Mouse (Mus musculus): ENCODE results near the gene Erp29. TPM values are rescaled to one million over a fixed set of nuclear protein-coding genes. Genes with fewer than 3 reads are reported as not detected.

The Erp29 gene
- polyA plus RNA-seq, 2 experiments, result 161 to 162 TPM

DNA sequence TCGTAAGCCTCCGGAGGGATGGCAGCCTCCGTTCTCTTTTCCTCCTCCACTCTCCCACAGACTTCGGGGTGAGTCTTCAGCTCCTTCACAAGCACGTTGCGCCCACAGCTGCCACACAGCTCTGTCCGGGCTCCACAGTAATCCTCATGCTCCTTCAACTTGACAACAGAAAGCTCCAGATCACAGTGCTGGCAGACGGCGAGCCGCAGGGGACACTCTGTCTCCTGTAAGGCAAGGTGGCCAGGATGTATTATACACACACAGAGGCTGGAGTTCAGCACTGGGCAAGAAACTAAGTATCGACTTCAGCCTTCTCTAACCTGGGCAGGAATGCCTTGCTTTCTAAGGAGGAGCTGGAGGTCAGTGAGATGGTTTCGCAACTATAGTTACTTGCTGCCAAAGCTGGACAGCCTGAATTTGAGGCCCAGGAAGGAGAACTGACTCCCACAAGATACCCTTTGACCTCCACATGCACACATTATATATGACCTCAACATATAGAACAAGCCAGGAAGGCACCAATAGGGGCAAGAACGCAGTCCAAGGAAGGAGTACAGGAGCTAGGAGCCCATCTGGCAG, 73.5 kb downstream of the Erp29 start:
- Histone ChIP-seq H3K27ac (replicated peaks; ENCODE audit: low read depth, low read length) (no peak overlapping the region), H3K9ac (ENCODE audit: low read depth, low read length, severe bottlenecking) (no peak overlapping the region), H3K4me3 (replicated peaks; ENCODE audit: low read length) (no peak overlapping the region), H3K4me1 (ENCODE audit: control insufficient read depth, insufficient read depth, low read length) (peaks cover 3% of the 10 kb centered on the region; the same call in 1 of the 2 replicates), H3K4me2 (replicated peaks; ENCODE audit: low read depth, low read length, severe bottlenecking) (no peak overlapping the region), H3K27me3 (ENCODE audit: control insufficient read depth, insufficient read depth, low read length) (no peaks in the 10 kb centered on the region), H3K9me3 (ENCODE audit: control insufficient read depth, low read length) (peaks cover 6% of the 10 kb centered on the region; the same call in 1 of the 2 replicates), H3K36me3 (ENCODE audit: control insufficient read depth, insufficient read depth, low read length) (peaks cover 80% of the 10 kb centered on the region)
- TF ChIP-seq POLR2A (IDR thresholded peaks at IDR 0.05; ENCODE audit: borderline replicate concordance, extremely low read depth, insufficient read depth, insufficient read length), result no peak
- WGBS, result 94% methylated on average over 13 of the region's 13 CpGs
- ATAC-seq (ENCODE audit: low FRiP score, low read depth) (no peak), DNase-seq (ENCODE audit: low spot score) (no peak)

Other genes starting within 250 kb of the Erp29 start
- gene Rpl6, start 248.0 kb downstream of the Erp29 start, polyA plus RNA-seq (2012; rRNA removed), result 786 and 1,086 TPM in 2 replicates
- gene Rpl6, start 248.0 kb downstream of the Erp29 start, polyA plus RNA-seq (2014; fragmentation: Nextera tagmentation; extraction: Ambion mirVana), result 696 and 712 TPM in 2 replicates
- gene Hectd4, start 232.3 kb downstream of the Erp29 start, polyA plus RNA-seq (2012; rRNA removed), result 15.2 and 21.5 TPM in 2 replicates
- gene Hectd4, start 232.3 kb downstream of the Erp29 start, polyA plus RNA-seq (2014; fragmentation: Nextera tagmentation; extraction: Ambion mirVana), result 7.0 and 8.9 TPM in 2 replicates
- 102 and 109 TPM in 2 replicates for gene Trafd1, start 66.9 kb downstream of the Erp29 start, polyA plus RNA-seq (2012; rRNA removed)
- gene Trafd1, start 66.9 kb downstream of the Erp29 start, polyA plus RNA-seq (2014; fragmentation: Nextera tagmentation; extraction: Ambion mirVana), result 70.2 and 74.7 TPM in 2 replicates
- gene Naa25, start 54.6 kb downstream of the Erp29 start, polyA plus RNA-seq (2012; rRNA removed), result 20.2 and 20.9 TPM in 2 replicates
- 39.8 and 41.2 TPM in 2 replicates for gene Naa25, start 54.6 kb downstream of the Erp29 start, polyA plus RNA-seq (2014; fragmentation: Nextera tagmentation; extraction: Ambion mirVana)
- 2.4 and 3.4 TPM in 2 replicates for gene Tmem116, start 613 bp downstream of the Erp29 start, polyA plus RNA-seq (2012; rRNA removed)
- gene Tmem116, start 613 bp downstream of the Erp29 start, polyA plus RNA-seq (2014; fragmentation: Nextera tagmentation; extraction: Ambion mirVana), result 1.5 and 2.9 TPM in 2 replicates
- gene Adam1b, start 50.9 kb upstream of the Erp29 start, polyA plus RNA-seq (2012; rRNA removed), result not detected in 2 replicates
- 0.18 TPM in 1 of 2 replicates, not detected in the other for gene Adam1b, start 50.9 kb upstream of the Erp29 start, polyA plus RNA-seq (2014; fragmentation: Nextera tagmentation; extraction: Ambion mirVana)
- 14.7 and 15.3 TPM in 2 replicates for gene Adam1a, start 93.0 kb upstream of the Erp29 start, polyA plus RNA-seq (2012; rRNA removed)
- 1.3 and 1.9 TPM in 2 replicates for gene Adam1a, start 93.0 kb upstream of the Erp29 start, polyA plus RNA-seq (2014; fragmentation: Nextera tagmentation; extraction: Ambion mirVana)
- 0.28 and 0.31 TPM in 2 replicates for gene Gm42878, start 93.0 kb upstream of the Erp29 start, polyA plus RNA-seq (2012; rRNA removed)
- gene Gm42878, start 93.0 kb upstream of the Erp29 start, polyA plus RNA-seq (2014; fragmentation: Nextera tagmentation; extraction: Ambion mirVana), result 0.69 TPM in 1 of 2 replicates, not detected in the other
- 89.2 and 110 TPM in 2 replicates for gene Mapkapk5, start 93.4 kb upstream of the Erp29 start, polyA plus RNA-seq (2012; rRNA removed)
- 60.4 and 61.6 TPM in 2 replicates for gene Mapkapk5, start 93.4 kb upstream of the Erp29 start, polyA plus RNA-seq (2014; fragmentation: Nextera tagmentation; extraction: Ambion mirVana)
- 328 and 418 TPM in 2 replicates for gene Aldh2, start 141.3 kb upstream of the Erp29 start, polyA plus RNA-seq (2012; rRNA removed)
- gene Aldh2, start 141.3 kb upstream of the Erp29 start, polyA plus RNA-seq (2014; fragmentation: Nextera tagmentation; extraction: Ambion mirVana), result 108 and 134 TPM in 2 replicates
- 2.0 and 3.2 TPM in 2 replicates for gene Acad12, start 166.4 kb upstream of the Erp29 start, polyA plus RNA-seq (2012; rRNA removed)
- 1.6 and 2.1 TPM in 2 replicates for gene Acad12, start 166.4 kb upstream of the Erp29 start, polyA plus RNA-seq (2014; fragmentation: Nextera tagmentation; extraction: Ambion mirVana)
- gene Acad10, start 208.0 kb upstream of the Erp29 start, polyA plus RNA-seq (2012; rRNA removed), result 2.6 and 2.7 TPM in 2 replicates
- 1.3 and 2.2 TPM in 2 replicates for gene Acad10, start 208.0 kb upstream of the Erp29 start, polyA plus RNA-seq (2014; fragmentation: Nextera tagmentation; extraction: Ambion mirVana)
- 26.1 and 28.2 TPM in 2 replicates for gene Brap, start 208.1 kb upstream of the Erp29 start, polyA plus RNA-seq (2012; rRNA removed)
- gene Brap, start 208.1 kb upstream of the Erp29 start, polyA plus RNA-seq (2014; fragmentation: Nextera tagmentation; extraction: Ambion mirVana), result 44.6 and 52.7 TPM in 2 replicates

Measured in limb, embryonic 14.5 days (tissue).